Mouse (Mus musculus) left cerebral cortex, adult 2 months (tissue): ENCODE measurements around the gene D11Wsu47e. TPM values are rescaled to one million over a fixed set of nuclear protein-coding genes. Genes with fewer than 3 reads are reported as not detected.

Experiments
- DNase-seq, 2 experiments: peaks; one replicate each; pipeline ENCODE4 v3.0.0; 2021 to 2022; ENCODE audit warnings: low spot score in 2 of 2, mixed read lengths in 1 of 2; ENCODE audit errors: extremely low spot score in 1 of 2
- H3K27ac ChIP-seq: fragments of 200-600 bp; 2 replicates; pipeline ENCODE4 v1.8.1; 2022
- H3K4me3 ChIP-seq: fragments of 200-600 bp; 2 replicates; pipeline ENCODE4 v1.8.1; 2022
- CTCF ChIP-seq: fragments of 200-600 bp; IDR thresholded peaks from 2 replicates; pipeline ENCODE4 v1.8.1; 2022; ENCODE audit warnings: antibody characterized with exemption, mild to moderate bottlenecking, moderate library complexity
- intact Hi-C: fragments of 180-260 bp; cut with DNase I; formaldehyde crosslinking; loops from one replicate; pipeline ENCODE4 v1.15.1; 2025
- total RNA-seq, 2 experiments: library from RNA; stranded (reverse); gene quantifications; 2 replicates each; pipeline ENCODE4 v1.2.3; 2021

Gene D11Wsu47e
- total RNA-seq, 2 experiments from 2014 or later, result 13.2 to 14.5 TPM

- intact Hi-C loops, result no loop called here
- no peak overlapping the region for H3K27ac ChIP-seq
- DNase-seq, result no peak
- no peak overlapping the region for H3K4me3 ChIP-seq
- TF ChIP-seq CTCF, result no peak
Measured at GRCm38 (mm10) chr11:113667704-113668103, 16.5 kb upstream of the D11Wsu47e start.

GRCm38 (mm10) chr11:113668857-113669256 is 15.4 kb upstream of the D11Wsu47e start:
- TF ChIP-seq CTCF, result no peak
- no peak for DNase-seq
- no peak overlapping the region for H3K27ac ChIP-seq
- intact Hi-C loops, result no loop called here
- H3K4me3 ChIP-seq, result no peak overlapping the region

GRCm38 (mm10) chr11:113669711-113670110 is 14.5 kb upstream of the D11Wsu47e start:
- Histone ChIP-seq H3K27ac (no peak overlapping the region), H3K4me3 (no peak overlapping the region)
- TF ChIP-seq CTCF, result no peak
- no peak for DNase-seq
- intact Hi-C loops, result no loop called here

- DNase-seq, result no peak
- H3K27ac ChIP-seq, result no peak overlapping the region
- intact Hi-C loops, result no loop called here
Measured at GRCm38 (mm10) chr11:113673614-113674013, 10.6 kb upstream of the D11Wsu47e start.

GRCm38 (mm10) chr11:113674595-113674994 is 9.6 kb upstream of the D11Wsu47e start:
- intact Hi-C loops, result no loop called here
- Histone ChIP-seq H3K4me3 (no peak overlapping the region), H3K27ac (no peak overlapping the region)
- TF ChIP-seq CTCF, result no peak
- no peak for DNase-seq

More at GRCm38 (mm10) chr11:113673614-113674013, 10.6 kb upstream of the D11Wsu47e start:
- TF ChIP-seq CTCF, result no peak
- H3K4me3 ChIP-seq, result no peak overlapping the region

- no peak for TF ChIP-seq CTCF
- DNase-seq, result no peak
- Histone ChIP-seq H3K4me3 (no peak overlapping the region), H3K27ac (no peak overlapping the region)
- intact Hi-C loops, result no loop called here
Measured at GRCm38 (mm10) chr11:113676847-113677246, 7.4 kb upstream of the D11Wsu47e start.

GRCm38 (mm10) chr11:113677378-113677777 is 6.8 kb upstream of the D11Wsu47e start:
- no peak overlapping the region for H3K27ac ChIP-seq
- no peak for TF ChIP-seq CTCF
- intact Hi-C loops, result no loop called here
- no peak for DNase-seq
- no peak overlapping the region for H3K4me3 ChIP-seq

GRCm38 (mm10) chr11:113678373-113678772 is 5.8 kb upstream of the D11Wsu47e start:
- Histone ChIP-seq H3K4me3 (no peak overlapping the region), H3K27ac (no peak overlapping the region)
- no peak for DNase-seq
- intact Hi-C loops, result no loop called here
- TF ChIP-seq CTCF, result no peak

GRCm38 (mm10) chr11:113680954-113681353 is 3.3 kb upstream of the D11Wsu47e start:
- no peak for DNase-seq
- Histone ChIP-seq H3K4me3 (no peak overlapping the region), H3K27ac (no peak overlapping the region)
- TF ChIP-seq CTCF, result no peak
- intact Hi-C loops, result no loop called here

GRCm38 (mm10) chr11:113681979-113682378 is 2.2 kb upstream of the D11Wsu47e start:
- H3K27ac ChIP-seq, result no peak overlapping the region
- DNase-seq, result no peak
- TF ChIP-seq CTCF, result no peak; the same call in 1 of the 2 replicates
- intact Hi-C loops, result no loop called here
- H3K4me3 ChIP-seq, result peak overlapping the region; percentile 75

GRCm38 (mm10) chr11:113682897-113683626 is 1.1 kb upstream of the D11Wsu47e start:
- intact Hi-C loops, result no loop called here
- DNase-seq, result peak in 1 of 2 experiments; percentile 28
- H3K4me3 ChIP-seq, result peak overlapping the region; percentile 75
- TF ChIP-seq CTCF, result no peak
- peak overlapping the region; percentile 93 for H3K27ac ChIP-seq

GRCm38 (mm10) chr11:113683627-113683956 is 620 bp upstream of the D11Wsu47e start:
- intact Hi-C loops, result no loop called here
- Histone ChIP-seq H3K27ac (peak overlapping the region; percentile 93), H3K4me3 (peak overlapping the region; percentile 75)
- DNase-seq, result no peak
- TF ChIP-seq CTCF, result no peak
